9 mouse cellular contexts compared by ENCODE assay signal in the genomic region with DNA sequence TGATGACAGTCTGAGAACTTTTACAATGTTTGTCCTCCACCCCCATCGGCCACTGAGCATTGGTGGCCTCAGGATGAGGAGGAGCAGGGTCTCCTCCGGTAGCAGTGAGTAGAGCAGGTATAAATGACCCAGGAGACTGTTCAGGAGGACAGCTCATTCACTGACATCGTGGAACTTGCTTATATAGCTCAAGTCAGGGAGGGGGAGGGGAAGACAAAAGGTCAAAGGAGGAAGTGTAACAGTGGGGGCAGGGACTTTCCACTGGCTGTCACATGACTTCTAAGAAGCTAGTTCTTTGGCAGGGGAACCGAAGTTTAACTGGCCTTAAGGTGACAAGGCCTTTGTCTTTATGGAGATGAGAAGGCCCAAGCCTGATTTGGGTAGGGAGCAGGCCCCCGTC. TPM values are rescaled to one million over a fixed set of nuclear protein-coding genes. Genes with fewer than 3 reads are reported as not detected.
DNase-seq lines count a peak whose midpoint lies in the region; ATAC-seq and TF ChIP-seq lines count a peak whose summit lies in the region.
"Had no signal": no experiment of that assay in that cellular context is flagged by ENCODE, and none has a peak within 500 bp of the region (broad histone marks: within the 10 kb centered on the region; RNA-seq: fewer than 3 reads in every experiment).

No protein-coding gene starts in this region.

- TF ChIP-seq POLR2A in thymus, adult 2 months (IDR thresholded peaks at IDR 0.05; ENCODE audit: control insufficient read depth, extremely low read depth, insufficient read depth, low read length, poor library complexity), result no peak

- H3K36me3 ChIP-seq in kidney, embryonic 15.5 days, result no peaks in the 10 kb centered on the region
- H3K36me3 ChIP-seq in thymus, adult 2 months (ENCODE audit: control insufficient read depth, insufficient read depth, low read length), result no peaks in the 10 kb centered on the region
- no peaks in the 10 kb centered on the region for H3K36me3 ChIP-seq in midbrain, postnatal 0 days (ENCODE audit: insufficient read depth, low read length)

- 0 out of 2 replicates have a peak, but pooled peaks have one; percentile 18 for ATAC-seq in kidney, embryonic 15.5 days (replicated peaks; ENCODE audit: low FRiP score)
- ATAC-seq in activated CD4-positive, CD25-positive, alpha-beta regulatory T cell, adult 4 months, result peak; percentile 83
- no peak for ATAC-seq in midbrain, postnatal 0 days (ENCODE audit: low FRiP score)

- no peak for TF ChIP-seq CTCF in thymus, adult 2 months (IDR thresholded peaks at IDR 0.05; ENCODE audit: borderline replicate concordance, control insufficient read depth, extremely low read depth, insufficient read depth, low read length, poor library complexity)
- no peak for TF ChIP-seq CTCF in midbrain, postnatal 0 days (IDR thresholded peaks at IDR 0.05)

- no peak overlapping the region for H3K4me2 ChIP-seq in kidney, embryonic 15.5 days
- H3K4me2 ChIP-seq in midbrain, postnatal 0 days (ENCODE audit: low read depth, low read length, poor library complexity, severe bottlenecking), result no peak overlapping the region

- WGBS in kidney, embryonic 15.5 days, result 55% methylated on average over 5 of the region's 5 CpGs
- 57% methylated on average over 5 of the region's 5 CpGs for WGBS in thymus, adult 2 months
- 71% methylated on average over 5 of the region's 5 CpGs for WGBS in midbrain, postnatal 0 days

- H3K4me1 ChIP-seq in kidney, embryonic 15.5 days, result peaks cover 9% of the 10 kb centered on the region; the same call in 1 of the 2 replicates
- H3K4me1 ChIP-seq in thymus, adult 2 months (replicated peaks; ENCODE audit: control insufficient read depth, insufficient read depth, low read length), result peaks cover 28% of the 10 kb centered on the region
- H3K4me1 ChIP-seq in midbrain, postnatal 0 days (ENCODE audit: insufficient read depth, low read length), result no peaks in the 10 kb centered on the region

- intact Hi-C loops in left cerebral cortex, postnatal 10 days (cut with DNase I), result no loop called here

- DNase-seq in kidney, postnatal 4 days, result no peak
- peak; percentile 43 for DNase-seq in lung, postnatal 14 days
- DNase-seq in thymus, adult 2 months, result peak; percentile 75
- no peak for DNase-seq in midbrain, postnatal 0 days (ENCODE audit: low spot score)
- DNase-seq in left cerebral cortex, postnatal 10 days (ENCODE audit: extremely low spot score in 1 of 2, low spot score in 2 of 2), result no peak
- DNase-seq in right cerebral cortex, adult 18-20 months, result no peak

- no peak overlapping the region for H3K9ac ChIP-seq in kidney, embryonic 15.5 days
- H3K9ac ChIP-seq in midbrain, postnatal 0 days (replicated peaks; ENCODE audit: low read length, poor library complexity, severe bottlenecking), result no peak overlapping the region
- H3K9ac ChIP-seq: liver, embryonic 14.5 days had no signal

- no peaks in the 10 kb centered on the region for H3K9me3 ChIP-seq in kidney, embryonic 15.5 days (replicated peaks)
- H3K9me3 ChIP-seq in midbrain, postnatal 0 days (ENCODE audit: low read length), result no peaks in the 10 kb centered on the region

- no peak overlapping the region for H3K4me3 ChIP-seq in kidney, embryonic 15.5 days (replicated peaks)
- no peak overlapping the region for H3K4me3 ChIP-seq in thymus, adult 2 months (ENCODE audit: control insufficient read depth, insufficient read depth, low read length)
- H3K4me3 ChIP-seq in midbrain, postnatal 0 days (ENCODE audit: low read depth, low read length), result no peak overlapping the region

- no peaks in the 10 kb centered on the region for H3K27me3 ChIP-seq in kidney, embryonic 15.5 days
- H3K27me3 ChIP-seq in thymus, adult 2 months (ENCODE audit: control insufficient read depth, insufficient read depth, low read length), result no peaks in the 10 kb centered on the region
- H3K27me3 ChIP-seq in midbrain, postnatal 0 days (ENCODE audit: insufficient read depth, low read length), result no peaks in the 10 kb centered on the region

- no peak overlapping the region for H3K27ac ChIP-seq in kidney, embryonic 15.5 days
- peak overlapping the region; percentile 58; the same call in 1 of the 2 replicates for H3K27ac ChIP-seq in thymus, adult 2 months (ENCODE audit: control insufficient read depth, insufficient read depth, low read length)
- no peak overlapping the region for H3K27ac ChIP-seq in midbrain, postnatal 0 days (ENCODE audit: low read depth, low read length)
- H3K27ac ChIP-seq: liver, embryonic 14.5 days had no signal

RNA-seq across cellular contexts. Expression of a gene that starts 8.2 kb away (rescaled TPM):
- 43.1 and 44.2 TPM in 2 replicates for polyA plus RNA-seq in kidney, embryonic 15.5 days (2015; fragmentation: Nextera tagmentation; extraction: Ambion mirVana)
- polyA plus RNA-seq in activated CD4-positive, CD25-positive, alpha-beta regulatory T cell, adult 4 months (2017; shearing (Covaris generic)), result 10 to 100 TPM; 72.8 to 79.5 TPM
- polyA plus RNA-seq in thymus, adult 2 months (2012; rRNA removed), result 65.1 and 79.5 TPM in 2 replicates
- total RNA-seq in midbrain, postnatal 0 days (2014; rRNA removed), result 43.1 and 55.2 TPM in 2 replicates
- polyA plus RNA-seq in midbrain, postnatal 0 days (2015; fragmentation: Nextera tagmentation; extraction: Ambion mirVana), result 18.9 and 28.7 TPM in 2 replicates
- total RNA-seq in left cerebral cortex, postnatal 10 days (2021), result 100 to 1,000 TPM; 119 to 135 TPM

Comparison
In these comparisons a context has a peak if more than half of its experiments do, and no peak if none do; other contexts are left out.
1. DNase-seq: peak in lung, postnatal 14 days (single experiment) and thymus, adult 2 months (single experiment); none in kidney, postnatal 4 days (0 of 2), midbrain, postnatal 0 days (single experiment), left cerebral cortex, postnatal 10 days (0 of 2) and right cerebral cortex, adult 18-20 months (single experiment).